8 mouse cellular contexts compared by ENCODE assay signal in the genomic region with DNA sequence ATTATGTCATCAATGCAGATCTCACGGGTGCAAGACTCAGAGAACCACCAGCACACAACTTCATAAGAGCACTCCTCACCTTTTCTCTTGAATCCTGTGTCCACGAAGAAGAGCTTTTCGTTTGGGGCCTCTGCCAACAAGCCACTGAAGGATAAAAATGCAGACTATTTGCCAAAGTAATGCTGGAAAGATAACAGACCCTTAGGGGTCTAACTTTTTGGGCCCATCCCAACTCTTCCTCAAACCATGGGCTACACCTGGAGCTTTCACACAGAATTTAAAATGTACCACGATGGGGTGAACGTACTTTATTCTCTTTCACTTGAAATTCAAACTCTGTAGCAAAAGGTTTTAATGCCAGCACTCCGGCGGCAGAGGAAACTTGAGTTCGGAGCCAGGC. TPM values are rescaled to one million over a fixed set of nuclear protein-coding genes. Genes with fewer than 3 reads are reported as not detected.
A peak's percentile ranks its signal among the peaks of the same experiment; 100 is the strongest.
DNase-seq lines count a peak whose midpoint lies in the region; ATAC-seq and TF ChIP-seq lines count a peak whose summit lies in the region.

No protein-coding gene starts in this region.

- no peaks in the 10 kb centered on the region for H3K9me3 ChIP-seq in liver, embryonic 12.5 days (replicated peaks)

- no peaks in the 10 kb centered on the region for H3K27me3 ChIP-seq in thymus, adult 2 months (ENCODE audit: control insufficient read depth, insufficient read depth, low read length)
- H3K27me3 ChIP-seq in liver, embryonic 12.5 days (replicated peaks), result peaks cover 8% of the 10 kb centered on the region; the same call in 1 of the 2 replicates

- WGBS in thymus, adult 2 months, result 10% methylated on average over 8 of the region's 8 CpGs
- WGBS in liver, embryonic 12.5 days (ENCODE audit: insufficient replicate concordance), result 2% methylated on average over 8 of the region's 8 CpGs

- H3K9ac ChIP-seq in liver, embryonic 12.5 days, result peak overlapping the region; percentile 81

- H3K36me3 ChIP-seq in thymus, adult 2 months (ENCODE audit: control insufficient read depth, insufficient read depth, low read length), result peaks cover 41% of the 10 kb centered on the region
- peaks cover 48% of the 10 kb centered on the region for H3K36me3 ChIP-seq in liver, embryonic 12.5 days

- no peak for TF ChIP-seq POLR2A in thymus, adult 2 months (IDR thresholded peaks at IDR 0.05; ENCODE audit: control insufficient read depth, extremely low read depth, insufficient read depth, low read length, poor library complexity)

- H3K4me2 ChIP-seq in liver, embryonic 12.5 days, result peak overlapping the region; percentile 80

- H3K4me1 ChIP-seq in thymus, adult 2 months (replicated peaks; ENCODE audit: control insufficient read depth, insufficient read depth, low read length), result peaks cover 20% of the 10 kb centered on the region
- peaks cover 58% of the 10 kb centered on the region for H3K4me1 ChIP-seq in liver, embryonic 12.5 days

- no peak for DNase-seq in gastrocnemius, adult 2 months
- DNase-seq in gastrocnemius, postnatal 36 days, result no peak
- DNase-seq in thymus, adult 2 months, result no peak
- DNase-seq in thymus, postnatal 14 days, result no peak
- DNase-seq in embryo, embryonic 10 days (ENCODE audit: low spot score), result no peak
- no peak for DNase-seq in adipocyte (ENCODE audit: low spot score)
- no peak for DNase-seq in c-Kit-positive CD71-positive TER-119-positive erythroid progenitor cells, embryonic 14.5 days (ENCODE audit: low spot score)

- intact Hi-C loops in gastrocnemius, adult 2 months (cut with DNase I), result no loop called here
- intact Hi-C loops in gastrocnemius, postnatal 36 days (cut with DNase I), result no loop called here

- TF ChIP-seq CTCF in gastrocnemius, adult 2 months (IDR thresholded peaks at IDR 0.05), result no peak
- no peak for TF ChIP-seq CTCF in thymus, adult 2 months (IDR thresholded peaks at IDR 0.05; ENCODE audit: borderline replicate concordance, control insufficient read depth, extremely low read depth, insufficient read depth, low read length, poor library complexity)

- no peak for ATAC-seq in liver, embryonic 12.5 days

- peak overlapping the region; percentile 100 for H3K27ac ChIP-seq in gastrocnemius, adult 2 months
- H3K27ac ChIP-seq in thymus, adult 2 months (ENCODE audit: control insufficient read depth, insufficient read depth, low read length), result no peak overlapping the region
- peak overlapping the region; percentile 94 for H3K27ac ChIP-seq in liver, embryonic 12.5 days

- peak overlapping the region; percentile 90 for H3K4me3 ChIP-seq in gastrocnemius, adult 2 months
- peak overlapping the region; percentile 92 for H3K4me3 ChIP-seq in thymus, adult 2 months (ENCODE audit: control insufficient read depth, insufficient read depth, low read length)
- peak overlapping the region; percentile 84 for H3K4me3 ChIP-seq in liver, embryonic 12.5 days

RNA-seq across cellular contexts. Expression of a gene that starts 0.7 kb away (rescaled TPM):
- total RNA-seq in gastrocnemius, adult 2 months (2021), result 10 to 100 TPM; 85.7 to 97.4 TPM
- total RNA-seq in gastrocnemius, postnatal 36 days (2021), result 10 to 100 TPM; 81.3 to 97.1 TPM
- polyA plus RNA-seq in thymus, adult 2 months (2012; rRNA removed), result 170 and 192 TPM in 2 replicates
- 130 and 143 TPM in 2 replicates for polyA plus RNA-seq in liver, embryonic 12.5 days (2016; fragmentation: Nextera tagmentation; extraction: Ambion mirVana)

RNA-seq across cellular contexts. Expression of a gene that starts 22.2 kb away (rescaled TPM):
- total RNA-seq in gastrocnemius, adult 2 months (2021), result 10 to 100 TPM; 31.4 to 38.7 TPM
- 10 to 100 TPM; 40.8 to 47.9 TPM for total RNA-seq in gastrocnemius, postnatal 36 days (2021)
- polyA plus RNA-seq in thymus, adult 2 months (2012; rRNA removed), result 15.0 and 17.4 TPM in 2 replicates
- 6.5 and 7.8 TPM in 2 replicates for polyA plus RNA-seq in liver, embryonic 12.5 days (2016; fragmentation: Nextera tagmentation; extraction: Ambion mirVana)

RNA-seq across cellular contexts. Expression of a gene that starts 23.0 kb away (rescaled TPM):
- 1,000 to 10,000 TPM; 1,391 to 1,893 TPM for total RNA-seq in gastrocnemius, adult 2 months (2021)
- 1,000 to 10,000 TPM; 1,487 to 1,586 TPM for total RNA-seq in gastrocnemius, postnatal 36 days (2021)
- 408 and 474 TPM in 2 replicates for polyA plus RNA-seq in thymus, adult 2 months (2012; rRNA removed)
- 445 and 464 TPM in 2 replicates for polyA plus RNA-seq in liver, embryonic 12.5 days (2016; fragmentation: Nextera tagmentation; extraction: Ambion mirVana)
